Mouse (Mus musculus) layer of hippocampus, adult 9-10 months (tissue): Measurements from ENCODE around the gene Rccd1.

ENCODE experiments used
- DNase-seq: peaks from one replicate; pipeline ENCODE4 v3.0.0; 2022; ENCODE audit warnings: low spot score

The Rccd1 gene

DNA sequence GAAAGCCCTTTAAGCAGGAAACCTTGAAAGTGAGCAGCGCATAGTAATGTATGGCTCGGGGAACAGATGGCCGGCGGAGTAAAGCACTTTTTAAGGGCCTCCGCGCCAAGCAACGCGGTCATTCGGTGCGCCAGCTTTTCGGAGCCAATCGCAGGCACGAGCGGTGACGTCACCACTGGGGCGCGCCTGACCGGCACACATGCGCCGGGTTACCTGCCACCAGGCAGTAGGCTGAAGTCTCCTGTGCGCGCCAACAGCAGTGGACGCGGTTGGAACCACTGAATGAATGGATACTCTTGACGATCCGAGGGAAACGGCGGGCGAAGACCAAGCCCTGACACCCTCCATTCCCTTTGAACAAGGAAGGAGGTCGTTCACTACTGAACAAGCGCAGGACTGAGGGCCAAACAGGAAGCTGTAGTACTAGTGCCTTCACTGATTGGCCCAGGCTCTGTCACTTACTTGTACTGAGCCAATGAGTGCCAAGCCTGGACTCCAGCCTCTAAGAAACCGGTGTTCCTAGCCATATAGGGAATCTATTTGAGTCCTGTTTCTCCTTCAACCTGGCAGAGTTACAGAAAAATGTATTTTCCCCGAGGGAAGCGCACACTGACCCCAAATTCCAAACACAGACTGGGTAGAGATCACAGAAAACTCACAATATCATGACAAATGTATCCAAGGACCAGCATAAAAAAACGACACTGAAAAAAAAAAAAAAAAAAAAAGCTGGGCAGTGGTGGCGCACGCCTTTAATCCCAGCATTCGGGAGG, at the start of gene Rccd1:
Gene Rccd1, minus strand, starts transcription at position 412 of the 773 bp plus-strand sequence.
- peak; percentile 88 for DNase-seq

DNA sequence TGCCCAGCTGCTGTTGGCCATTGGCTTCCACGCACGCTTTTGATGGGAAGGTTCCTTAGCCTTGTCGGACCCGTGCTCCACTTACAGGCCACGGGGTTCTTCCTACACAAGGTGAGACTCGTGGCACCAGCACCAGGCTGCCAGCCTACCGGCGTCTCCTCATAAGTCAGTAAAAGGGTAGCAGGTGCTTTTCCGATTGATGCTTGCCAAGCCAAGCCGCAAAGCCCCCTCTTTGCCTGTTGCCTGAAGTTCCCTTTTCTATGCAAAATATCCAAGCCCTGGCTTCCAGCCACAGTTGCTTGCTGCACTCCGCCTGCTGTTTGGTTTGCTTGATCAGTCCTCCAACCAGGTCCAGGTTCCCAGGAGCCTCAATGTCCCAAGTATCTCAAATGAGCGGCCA, 49.6 kb upstream of the Rccd1 start:
- DNase-seq: no peak

DNA sequence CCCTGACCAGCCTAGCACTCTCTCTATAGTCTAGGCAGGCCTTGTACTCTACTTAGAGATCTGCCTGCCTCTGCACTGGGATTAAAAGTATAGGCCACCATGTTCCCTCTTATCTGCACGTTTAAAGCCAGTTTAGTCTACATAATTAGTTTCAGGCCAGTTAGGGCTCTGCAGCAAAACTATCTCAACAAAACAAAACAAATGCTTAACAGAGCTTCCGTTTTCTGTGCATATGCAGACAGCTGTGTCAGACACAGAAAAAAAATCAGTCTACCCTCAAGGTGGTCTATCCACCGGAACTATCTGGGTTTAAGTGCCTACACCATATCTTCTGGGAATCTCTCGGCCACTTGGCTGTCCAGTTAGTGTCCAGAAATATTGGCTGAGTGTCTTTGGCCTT, 49.1 kb upstream of the Rccd1 start:
- no peak for DNase-seq

DNA sequence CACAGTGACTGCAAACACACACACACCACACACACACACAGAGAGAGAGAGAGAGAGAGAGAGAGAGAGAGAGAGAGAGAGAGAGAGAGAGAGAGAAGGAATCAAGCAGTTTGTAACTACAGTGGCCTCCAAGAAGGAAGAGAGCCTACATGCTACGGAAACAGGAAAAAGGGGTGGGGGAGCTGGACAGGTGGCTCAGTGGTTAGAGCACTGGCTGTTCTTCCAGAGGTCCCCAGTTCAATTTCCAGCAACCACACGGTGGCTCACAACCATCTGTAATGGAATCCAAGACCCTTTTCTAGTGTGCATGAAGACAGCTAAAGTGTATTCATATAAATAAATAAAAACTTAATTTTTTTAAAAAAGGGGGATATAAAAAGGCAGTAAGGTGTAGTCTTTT, 48.4 kb upstream of the Rccd1 start:
- no peak for DNase-seq

DNA sequence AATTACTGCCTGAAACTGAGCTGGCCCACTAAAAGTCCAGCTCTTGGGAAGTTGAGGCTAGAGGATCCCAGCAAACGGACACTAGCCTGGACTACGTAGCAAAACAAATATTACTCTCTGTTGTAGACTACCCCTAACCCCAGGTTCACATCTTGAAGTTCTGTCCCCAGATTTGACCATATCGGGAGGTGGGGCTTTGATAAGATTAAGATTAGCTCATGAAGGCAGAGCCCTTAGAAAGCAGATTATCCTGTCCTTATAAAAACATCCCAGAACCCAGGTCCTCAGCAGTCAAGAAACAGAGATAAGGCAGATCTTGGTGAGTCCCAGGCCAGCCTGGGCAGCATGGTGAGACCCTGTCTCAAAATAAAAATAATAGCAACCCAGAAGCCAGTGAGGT, 47.9 kb upstream of the Rccd1 start:
- DNase-seq: no peak

DNA sequence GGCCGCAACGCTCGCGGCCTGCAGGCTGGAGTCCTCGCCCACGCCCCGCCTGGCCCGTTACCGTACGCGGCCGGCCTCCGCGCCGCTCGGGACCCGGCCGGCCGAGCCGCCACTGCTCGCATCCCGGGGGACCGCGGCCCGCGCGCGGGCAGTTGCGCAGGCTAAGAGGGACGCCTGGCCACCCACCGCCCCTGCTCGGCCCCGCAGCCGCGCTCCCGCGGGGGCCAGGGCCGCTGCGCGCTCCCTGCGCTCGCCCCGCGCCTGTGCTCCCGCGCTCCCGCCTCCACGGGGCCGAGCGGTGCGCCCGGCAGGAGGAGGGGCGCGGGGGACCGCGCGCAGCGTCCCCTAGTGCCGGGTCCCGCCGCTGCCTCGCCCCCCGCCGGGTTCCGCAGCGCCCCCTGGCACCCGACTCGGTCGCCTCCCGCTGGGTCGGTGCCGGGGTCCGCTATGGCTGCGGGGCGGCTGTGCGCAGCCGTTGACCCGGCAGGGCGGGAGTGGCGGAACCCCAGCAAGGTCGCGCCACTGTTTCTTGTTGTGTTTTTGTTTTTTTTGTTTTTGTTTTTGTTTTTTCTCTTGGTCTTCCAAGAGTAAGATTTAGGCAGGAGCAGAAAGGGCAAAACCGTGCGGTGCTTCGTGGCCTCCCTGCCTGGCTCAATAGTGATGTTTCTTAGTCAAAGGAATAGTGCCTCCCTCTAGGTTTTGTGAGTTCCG, 46.9 kb upstream of the Rccd1 start, which contains the start of gene Man2a2:
Gene Man2a2, minus strand, starts transcription at position 335 of the 711 bp plus-strand sequence.
- no peak for DNase-seq

DNA sequence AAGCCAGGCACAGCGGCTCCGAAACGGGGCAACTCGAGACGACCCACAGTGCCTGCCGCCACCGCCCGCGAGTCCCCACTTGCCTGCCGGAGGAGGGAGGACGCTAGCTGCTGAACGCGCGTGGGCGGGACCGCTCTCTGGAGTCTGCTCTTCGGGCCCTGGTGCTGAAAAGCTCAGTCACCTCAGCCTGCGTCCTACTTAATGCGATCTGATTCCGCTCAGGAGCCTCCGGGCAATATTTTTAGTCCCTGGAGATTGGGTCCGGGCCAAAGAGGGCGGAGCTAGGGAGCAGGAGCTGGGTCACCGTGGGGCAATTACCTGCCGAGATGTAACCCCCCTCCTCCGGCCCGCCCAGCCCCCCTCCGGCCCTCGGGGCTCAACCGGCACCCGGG, 46.4 kb upstream of the Rccd1 start:
- no peak for DNase-seq

DNA sequence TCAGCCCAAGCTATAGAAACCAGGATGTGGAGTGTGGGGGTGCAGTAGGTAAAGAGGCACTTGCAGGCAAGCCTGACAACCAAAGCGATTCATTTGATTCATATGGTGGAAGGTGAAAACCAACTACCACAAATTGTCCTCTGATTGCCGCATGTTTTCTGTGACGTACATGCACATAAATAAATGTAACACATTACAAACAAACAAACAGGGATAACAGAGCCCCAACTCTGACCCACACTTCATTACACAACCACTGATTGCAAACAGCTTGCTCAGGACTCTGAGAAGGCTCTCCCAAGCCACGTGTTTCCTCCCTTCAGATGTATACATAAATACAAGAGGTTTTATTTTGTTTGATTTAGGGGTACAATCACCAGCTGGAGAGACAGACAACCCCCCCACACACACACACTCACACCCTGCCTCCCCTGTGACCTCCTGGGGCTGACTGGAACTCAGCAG, 45.7 kb upstream of the Rccd1 start:
- DNase-seq: no peak

DNA sequence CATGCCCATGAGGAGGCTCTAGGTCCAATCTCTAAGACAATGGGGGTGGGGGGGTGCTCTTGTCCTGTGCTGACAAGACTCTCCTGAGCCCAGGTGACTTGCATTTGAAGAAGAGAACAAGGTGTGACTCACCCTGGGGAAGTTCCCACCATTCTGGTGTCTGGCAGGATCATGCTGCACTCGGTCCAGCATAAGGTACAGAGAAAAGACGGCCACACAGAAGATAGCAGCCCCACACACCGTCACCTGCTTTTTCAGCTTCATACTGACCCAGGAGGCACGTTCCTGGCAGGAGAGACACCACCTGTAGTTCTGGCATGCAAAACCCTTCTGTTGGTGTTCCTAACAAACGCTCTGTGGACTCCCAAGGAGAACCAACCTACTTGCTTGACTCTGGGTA, 45.2 kb upstream of the Rccd1 start:
- DNase-seq: no peak

DNA sequence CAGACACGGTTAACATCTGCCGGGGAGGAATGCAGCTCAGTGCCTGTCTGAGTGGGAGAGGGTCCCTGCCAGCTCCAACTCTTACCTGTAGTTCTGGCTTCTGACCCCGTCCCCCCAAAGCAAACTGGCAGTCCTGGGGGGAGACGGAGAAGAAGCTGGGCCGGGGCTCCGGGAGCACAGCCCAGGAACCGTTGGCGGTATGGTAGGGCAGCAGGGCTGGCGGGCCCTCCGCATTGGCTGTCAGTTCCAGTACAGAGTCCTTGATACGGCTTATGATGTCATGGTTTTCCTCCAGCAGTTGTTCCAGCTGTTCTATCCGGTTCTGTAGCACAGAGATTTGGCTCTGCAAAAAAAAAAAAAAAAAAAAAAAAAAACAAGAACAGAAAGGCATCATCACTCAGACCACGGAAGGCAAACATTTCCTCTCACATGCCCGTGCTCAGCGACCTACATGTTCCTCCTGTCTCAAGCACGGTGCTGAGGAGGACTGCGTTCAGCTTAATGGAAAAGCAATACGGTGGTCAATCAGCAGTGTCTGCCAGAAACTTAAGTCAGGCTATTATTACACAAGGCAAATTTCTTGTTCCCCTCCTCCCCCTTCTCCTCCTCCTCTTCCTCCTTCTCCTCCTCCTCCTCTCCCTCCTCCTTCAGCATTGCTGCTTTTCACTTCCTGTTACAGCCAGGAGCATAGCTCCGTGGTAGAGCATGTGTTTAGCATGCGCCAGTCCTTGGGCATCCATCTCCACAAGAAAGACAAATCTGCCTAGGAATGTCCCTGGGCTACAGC, 44.6 kb upstream of the Rccd1 start:
- DNase-seq: no peak

DNA sequence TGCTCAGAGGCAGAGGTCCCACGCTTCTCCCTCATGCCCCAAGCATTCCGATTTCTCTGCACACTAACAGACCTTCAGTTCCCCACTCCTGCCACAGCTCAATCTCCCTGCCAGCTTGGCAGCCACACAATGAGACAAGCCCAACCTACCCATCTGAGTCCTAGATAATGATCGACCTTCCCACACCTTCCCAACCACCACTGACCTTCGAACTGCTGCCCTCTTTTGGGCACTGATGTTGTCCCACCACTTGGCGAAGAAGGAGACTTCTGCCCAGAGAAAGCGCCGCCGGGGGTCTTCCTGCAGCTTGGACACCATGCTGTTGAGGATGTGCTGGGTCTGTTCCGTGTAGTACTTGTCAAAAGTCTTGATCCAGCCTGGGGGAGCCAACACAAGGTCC, 43.8 kb upstream of the Rccd1 start:
- DNase-seq: no peak

DNA sequence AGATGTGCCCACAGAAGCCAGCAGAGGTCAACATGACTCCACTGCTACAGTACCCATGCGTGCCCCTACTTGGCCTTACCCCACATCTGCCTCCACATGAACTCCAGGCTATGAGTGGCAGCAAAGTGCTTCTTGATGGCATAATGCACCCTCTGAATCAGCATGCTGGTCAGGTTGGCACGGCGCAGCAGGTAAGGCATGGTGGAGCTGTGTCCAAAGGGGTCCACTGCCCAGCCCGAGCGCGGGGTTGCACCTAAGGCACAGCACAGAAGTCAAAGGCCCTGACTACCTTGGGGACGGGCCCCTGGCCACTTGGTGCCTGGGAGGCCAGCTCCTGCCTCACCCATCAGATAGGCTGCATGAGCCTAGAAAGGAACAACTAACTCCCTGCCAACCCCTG, 43.0 kb upstream of the Rccd1 start:
- DNase-seq: no peak

DNA sequence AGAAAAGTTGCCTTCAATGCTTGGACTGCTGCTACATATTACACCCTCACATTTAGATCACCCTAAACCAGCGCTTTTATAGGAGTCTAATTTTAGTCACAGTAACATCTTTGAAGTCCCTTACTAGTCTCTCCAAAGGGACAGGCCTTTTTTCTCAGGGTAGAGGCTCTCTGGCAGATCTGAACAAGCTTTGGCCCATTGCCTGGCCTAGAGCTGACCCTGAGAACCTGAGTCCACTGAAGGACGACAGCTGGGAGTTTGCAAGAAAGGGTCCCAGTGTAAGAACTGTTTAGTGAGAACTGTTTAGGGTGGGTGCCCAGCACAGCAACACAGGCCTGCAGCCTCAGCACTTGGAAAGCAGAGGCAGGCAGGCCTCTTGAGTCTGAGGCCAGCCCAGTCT, 41.5 kb upstream of the Rccd1 start:
- no peak for DNase-seq

DNA sequence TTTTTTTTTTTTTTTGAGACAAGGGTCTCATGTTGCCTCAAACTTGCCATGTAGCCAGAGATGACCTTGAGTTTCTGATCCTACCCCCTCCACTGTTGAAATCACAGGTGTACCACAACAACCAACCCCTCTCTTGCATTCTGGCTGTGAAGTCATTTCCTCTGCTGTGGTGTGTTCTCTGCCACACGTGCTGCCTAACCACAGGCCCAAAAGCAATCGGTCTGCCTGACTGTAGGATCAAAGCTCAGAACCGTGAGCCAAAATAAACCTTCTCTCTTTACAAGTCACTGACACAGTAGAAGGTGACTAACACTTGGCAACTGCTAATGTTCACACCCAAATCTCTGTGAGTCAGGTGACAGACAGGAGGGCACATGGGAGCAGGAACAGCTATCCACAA, 36.2 kb upstream of the Rccd1 start:
- DNase-seq: no peak

DNA sequence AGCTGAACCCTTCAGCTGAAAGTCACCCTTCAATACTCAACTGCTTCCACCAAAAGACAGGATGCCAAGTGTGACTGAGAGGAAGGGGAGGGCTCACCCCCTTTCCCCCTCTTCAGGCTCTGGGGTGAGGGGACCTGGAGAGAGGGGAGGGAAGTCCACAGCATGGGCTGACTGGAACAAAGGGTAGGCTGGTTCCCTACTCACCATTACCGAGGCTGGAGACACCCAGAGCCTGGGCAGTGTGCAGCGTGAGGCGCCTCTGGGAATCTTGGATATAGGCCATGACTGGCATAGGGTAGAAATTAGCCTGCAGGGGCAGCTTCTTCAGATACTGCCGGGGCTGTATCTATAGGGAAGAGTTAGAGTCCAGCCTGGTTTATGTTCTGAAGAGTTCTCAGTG, 33.8 kb upstream of the Rccd1 start:
- no peak for DNase-seq

DNA sequence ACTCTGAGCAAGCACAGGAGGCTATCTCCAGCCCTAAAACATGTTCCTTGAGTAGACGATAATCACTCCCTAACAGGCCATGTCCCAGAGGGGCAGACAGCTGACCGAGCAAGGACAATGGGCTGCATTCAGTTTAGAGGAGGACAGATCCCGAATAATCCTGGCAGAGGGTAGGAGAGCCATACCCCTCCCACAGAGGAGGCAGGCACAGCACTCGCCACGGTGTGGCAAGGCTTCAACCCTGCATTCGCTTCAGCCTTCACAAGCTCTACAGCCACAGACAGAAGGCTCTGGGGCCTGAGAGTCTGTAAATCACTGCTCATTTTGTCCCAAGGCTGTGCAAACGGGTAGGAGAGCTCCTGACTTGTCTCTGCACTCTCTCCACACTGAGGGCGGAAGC, 32.9 kb upstream of the Rccd1 start:
- no peak for DNase-seq

DNA sequence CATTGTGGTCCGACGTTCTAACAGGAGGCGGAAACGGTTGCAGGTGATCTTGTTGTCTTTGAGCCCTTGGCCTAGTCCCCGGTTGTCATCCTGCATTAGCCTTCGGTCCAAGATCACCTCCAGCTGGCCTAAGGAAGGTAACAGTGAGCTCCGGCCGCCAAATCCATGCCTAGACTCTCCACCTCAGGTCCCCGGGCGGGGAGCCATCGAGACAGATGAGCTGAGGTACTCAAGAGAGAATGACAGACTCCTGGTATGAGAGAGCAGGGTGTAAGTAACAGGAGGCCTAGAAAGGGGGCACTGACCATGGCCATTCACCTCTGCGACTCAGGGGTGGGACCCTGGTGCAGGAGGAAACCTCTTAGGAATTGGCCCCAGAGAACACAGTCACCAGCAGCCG, 32.1 kb upstream of the Rccd1 start:
- no peak for DNase-seq

DNA sequence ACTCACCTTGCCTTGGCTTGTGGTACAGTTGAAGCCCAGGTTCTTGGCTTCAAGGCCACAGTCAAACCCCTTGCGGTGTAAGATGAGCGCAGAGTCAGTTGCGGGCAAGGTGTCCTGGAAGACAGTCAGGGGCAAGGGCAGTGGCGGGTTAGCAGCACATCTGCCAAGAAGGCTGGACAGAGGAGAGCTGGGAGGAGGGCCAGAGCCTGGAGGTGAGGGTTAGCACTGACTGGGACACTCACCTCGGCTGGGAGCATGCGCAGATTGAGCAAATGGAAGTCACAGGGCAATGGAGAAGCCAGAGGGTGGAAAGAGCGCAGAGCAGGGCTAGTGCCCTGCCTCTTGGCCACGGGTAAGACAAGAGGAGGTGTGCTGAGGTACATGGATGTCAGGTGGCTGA, 28.7 kb upstream of the Rccd1 start:
- no peak for DNase-seq

DNA sequence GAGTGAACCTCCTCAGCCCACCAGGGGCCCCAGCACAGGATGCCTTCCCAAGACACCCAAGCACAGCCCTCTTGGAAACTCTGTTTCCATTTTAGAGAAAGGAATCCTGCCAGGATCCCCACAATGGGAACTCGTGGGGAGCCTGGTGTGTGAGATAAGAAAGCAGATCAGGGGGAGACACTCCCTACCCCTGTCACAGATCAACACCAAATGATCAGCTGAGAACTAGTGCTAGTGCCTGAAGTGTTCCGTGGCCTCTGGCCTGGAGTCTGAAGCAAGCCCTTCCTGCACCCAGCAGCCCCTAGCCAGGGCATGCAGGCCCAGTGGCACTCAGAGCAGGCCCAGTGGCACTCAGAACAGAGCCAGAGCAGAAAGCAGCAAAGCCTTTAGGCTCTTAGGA, 26.6 kb upstream of the Rccd1 start:
- DNase-seq: no peak

DNA sequence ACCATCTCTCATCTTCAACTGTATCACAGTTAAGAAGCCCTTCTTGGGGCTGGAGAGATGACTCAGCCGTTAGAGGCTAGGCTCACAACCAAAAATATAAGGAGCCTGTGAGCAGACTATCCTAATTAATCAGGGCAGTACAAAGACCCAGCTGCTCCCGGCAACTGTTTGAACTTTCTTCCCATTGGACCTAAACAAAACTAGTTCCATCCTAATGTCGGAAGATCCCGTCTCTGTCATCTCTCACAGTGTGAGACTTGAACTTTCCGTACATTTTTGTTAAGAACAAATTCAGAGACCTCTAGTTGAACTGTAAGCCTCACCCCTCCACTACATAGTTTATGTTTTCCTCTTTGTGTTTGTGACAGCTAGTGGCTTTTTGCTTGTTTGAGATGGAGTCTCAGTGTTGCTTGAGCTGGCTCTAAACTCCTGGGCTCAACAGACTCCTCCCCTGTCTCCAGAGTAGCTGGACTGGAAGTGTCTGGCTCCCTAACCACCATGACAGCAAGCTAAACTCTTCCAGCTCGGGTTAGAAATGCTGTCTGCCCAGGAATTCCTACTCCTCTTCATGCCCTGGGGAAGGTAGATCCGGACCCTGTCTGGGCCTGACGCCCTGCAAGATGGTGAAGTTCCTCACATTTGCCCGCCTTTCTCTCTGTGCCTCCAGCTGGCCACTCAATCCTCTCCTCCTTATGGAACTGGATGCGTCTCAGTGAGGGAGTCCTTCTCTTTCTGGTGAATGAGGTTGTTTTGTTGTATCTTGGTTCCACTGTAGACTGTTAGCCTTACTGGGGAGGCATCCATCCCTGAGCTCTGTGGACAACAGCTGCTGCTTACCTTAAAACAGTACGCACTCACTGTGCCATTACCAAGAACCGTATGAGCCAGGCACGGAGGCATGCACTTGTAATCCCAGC, 23.7 kb upstream of the Rccd1 start:
- DNase-seq: no peak

DNA sequence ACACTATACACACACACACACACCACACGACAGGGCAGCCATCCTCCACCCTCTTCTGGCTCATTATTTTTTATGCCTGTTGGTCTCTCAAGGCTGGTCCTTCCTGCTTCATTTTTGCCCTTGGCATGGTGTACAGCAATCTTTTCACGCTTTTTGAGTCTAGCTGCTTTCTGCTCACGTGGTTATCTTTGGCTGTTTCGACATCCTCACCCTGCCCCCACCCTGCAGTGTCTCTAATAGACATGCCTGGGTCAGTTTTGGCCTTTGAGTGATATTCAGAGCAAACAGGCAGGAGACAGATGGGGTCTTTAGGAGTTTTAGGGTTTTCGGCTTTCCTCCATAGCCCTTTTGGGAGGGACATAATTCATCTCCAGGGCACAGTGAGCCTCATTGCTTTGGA, 22.6 kb upstream of the Rccd1 start:
- no peak for DNase-seq

DNA sequence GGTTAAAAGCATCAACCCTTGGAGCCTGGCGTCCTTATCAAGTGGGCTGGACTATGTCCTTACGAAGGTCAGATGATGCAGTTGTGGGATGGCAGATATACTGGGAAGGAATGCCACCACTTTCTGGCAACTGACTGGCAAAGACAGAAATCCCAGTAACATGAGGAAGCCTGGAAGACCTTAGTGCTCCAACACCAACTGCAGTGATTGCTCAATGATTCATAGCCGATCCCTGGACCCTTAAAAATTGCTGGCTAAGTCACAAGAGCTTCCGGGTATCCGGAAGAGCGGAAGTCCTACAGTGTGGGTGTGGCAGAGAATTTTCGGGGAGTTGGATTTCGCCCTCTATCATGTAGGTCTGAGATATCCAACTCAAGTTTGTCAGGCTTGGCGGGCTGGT, 21.9 kb upstream of the Rccd1 start:
- no peak for DNase-seq
